Mouse (Mus musculus) megakaryocyte, adult 5-6 weeks (primary cell): Measurements from ENCODE around the gene Sbk1. TPM values are rescaled to one million over a fixed set of nuclear protein-coding genes. Genes with fewer than 3 reads are reported as not detected.
A peak's percentile ranks its signal among the peaks of the same experiment; 100 is the strongest.
"Not testable (repeated sequence)": the region's sequence is repeated elsewhere in the genome, so short reads cannot be mapped to it uniquely, and the experiment has no call there.

Experiments
- ATAC-seq: 2 replicates; pipeline ENCODE4 v1.8.0; 2016; ENCODE audit warnings: mild to moderate bottlenecking, inconsistent platforms; ENCODE audit not compliant: poor library complexity, severe bottlenecking
- total RNA-seq, 2 experiments: library from RNA; stranded (forward) in 1 of 2; stranded (reverse) in 1 of 2; fragments of 153-499, 151-499 nt in 1 of 2; fragments of 221-1000, 200-1000 nt in 1 of 2; gene quantifications; 2 replicates each; pipeline versions ENCODE4 v1.2.3 to v1.2.4; 2015 to 2017

Sbk1 gene
- total RNA-seq, 2 experiments from 2014 or later, result 4.7 to 5.6 TPM

DNA sequence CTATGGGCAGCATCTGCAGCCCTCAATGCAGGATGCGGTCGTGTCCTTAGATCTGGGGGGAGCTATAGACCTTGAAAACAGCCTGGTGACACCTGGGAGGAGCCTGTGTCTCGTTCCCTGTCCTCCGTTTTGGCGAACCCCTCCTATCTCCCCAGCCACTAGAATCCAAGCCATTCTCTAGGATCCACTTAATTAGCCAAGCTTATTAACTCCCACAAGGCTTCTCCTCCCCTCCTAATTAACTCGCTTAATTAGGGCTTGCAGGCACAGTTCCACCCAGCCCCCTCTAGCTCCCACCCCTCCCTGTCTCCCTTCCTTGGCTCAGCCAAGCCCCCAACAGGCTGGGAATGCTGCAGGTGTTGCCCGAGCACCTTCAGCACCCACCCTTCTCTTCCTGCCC lies 8.5 kb upstream of the Sbk1 start:
- no peak for ATAC-seq

DNA sequence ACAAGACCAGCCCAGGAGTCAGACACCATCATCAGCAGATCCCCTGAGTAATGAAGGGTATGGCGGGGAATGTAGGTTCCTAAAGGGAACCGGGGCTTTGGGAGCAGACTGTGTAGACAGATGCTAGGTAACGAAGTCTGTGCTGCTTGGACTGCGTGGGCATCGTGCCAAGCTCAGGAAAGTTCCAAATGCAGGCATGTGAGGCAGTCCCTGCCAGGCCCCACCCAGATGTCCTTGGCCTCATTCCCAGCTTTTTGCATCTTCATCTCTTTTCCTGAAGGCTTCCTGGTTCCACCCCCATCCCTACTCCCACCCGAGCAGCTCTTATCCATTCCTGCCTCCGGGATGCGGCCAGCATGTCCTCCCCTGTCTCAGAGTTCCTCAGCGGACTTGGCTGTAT lies 6.5 kb upstream of the Sbk1 start:
- ATAC-seq, result no peak

DNA sequence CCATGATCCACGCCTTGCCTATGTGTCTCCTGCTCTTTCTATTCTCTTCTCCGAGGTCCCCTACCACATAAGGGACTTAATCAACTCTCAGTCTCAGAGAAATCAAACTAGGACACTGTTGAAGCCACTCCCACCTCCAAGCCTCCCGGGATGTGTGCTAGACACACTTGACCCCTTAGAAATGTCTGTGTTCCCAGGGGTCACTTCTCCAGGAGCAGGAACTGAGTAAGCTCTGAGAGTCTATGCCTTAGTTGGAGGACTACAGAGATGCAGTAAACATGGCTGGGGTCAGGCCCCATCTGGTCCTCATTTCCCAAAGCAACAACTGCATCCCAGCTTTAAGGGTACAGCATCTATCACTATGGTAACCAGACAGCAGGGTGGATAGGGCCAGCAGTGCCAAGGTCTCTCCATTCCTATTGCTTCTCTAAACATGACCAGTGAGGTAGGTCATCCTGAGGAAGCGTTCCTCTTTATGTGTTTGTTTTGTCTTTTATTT lies 6.0 kb upstream of the Sbk1 start:
- ATAC-seq, result no peak

DNA sequence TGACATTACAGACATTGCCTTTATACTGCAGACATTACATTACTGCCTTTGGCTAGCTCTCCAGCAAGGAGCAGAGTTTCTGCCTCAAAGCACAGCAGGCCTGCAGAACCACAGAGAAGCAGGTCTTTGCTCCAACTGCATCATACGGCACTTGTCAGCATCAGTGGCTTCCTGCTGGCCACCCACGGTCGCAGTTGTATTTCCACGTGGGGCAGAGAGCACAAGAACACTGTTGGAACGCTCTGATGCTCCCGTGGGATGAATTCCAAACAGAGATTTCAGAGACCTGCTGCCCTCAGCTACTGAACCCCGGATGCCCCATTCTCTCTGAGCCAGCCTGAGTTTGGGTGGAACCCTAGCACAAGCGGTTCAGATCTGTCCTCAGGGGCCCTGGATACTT lies 4.8 kb upstream of the Sbk1 start:
- no peak for ATAC-seq

DNA sequence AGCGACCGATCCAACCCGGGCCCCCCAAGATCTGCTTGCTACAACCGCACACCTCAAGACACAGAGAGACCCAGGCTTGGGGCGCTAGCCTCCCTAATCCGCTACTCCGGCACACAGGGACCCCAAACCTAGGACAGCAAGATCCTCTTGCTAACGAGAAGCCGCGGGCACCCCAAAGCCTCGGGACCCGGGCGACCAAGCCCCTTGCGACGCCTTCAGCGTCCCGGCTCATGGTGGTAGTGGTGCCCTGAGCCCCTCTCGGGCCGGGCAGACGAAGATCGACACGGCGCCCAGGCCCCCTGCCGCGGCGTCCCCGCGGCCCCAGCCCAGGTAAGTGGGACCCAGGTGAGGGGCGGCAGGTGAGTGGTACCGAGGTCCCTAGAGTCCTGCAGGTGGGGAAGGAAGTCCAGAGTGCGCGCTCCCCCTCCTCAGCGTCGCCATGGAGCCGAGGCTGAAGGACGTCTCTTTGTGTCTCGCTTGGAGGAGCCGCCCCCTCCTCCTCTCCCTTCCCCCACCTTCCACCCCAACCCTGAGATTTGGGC lies 422 bp downstream of the Sbk1 start:
- 0 out of 2 replicates have a peak, but pooled peaks have one; percentile 6 for ATAC-seq

DNA sequence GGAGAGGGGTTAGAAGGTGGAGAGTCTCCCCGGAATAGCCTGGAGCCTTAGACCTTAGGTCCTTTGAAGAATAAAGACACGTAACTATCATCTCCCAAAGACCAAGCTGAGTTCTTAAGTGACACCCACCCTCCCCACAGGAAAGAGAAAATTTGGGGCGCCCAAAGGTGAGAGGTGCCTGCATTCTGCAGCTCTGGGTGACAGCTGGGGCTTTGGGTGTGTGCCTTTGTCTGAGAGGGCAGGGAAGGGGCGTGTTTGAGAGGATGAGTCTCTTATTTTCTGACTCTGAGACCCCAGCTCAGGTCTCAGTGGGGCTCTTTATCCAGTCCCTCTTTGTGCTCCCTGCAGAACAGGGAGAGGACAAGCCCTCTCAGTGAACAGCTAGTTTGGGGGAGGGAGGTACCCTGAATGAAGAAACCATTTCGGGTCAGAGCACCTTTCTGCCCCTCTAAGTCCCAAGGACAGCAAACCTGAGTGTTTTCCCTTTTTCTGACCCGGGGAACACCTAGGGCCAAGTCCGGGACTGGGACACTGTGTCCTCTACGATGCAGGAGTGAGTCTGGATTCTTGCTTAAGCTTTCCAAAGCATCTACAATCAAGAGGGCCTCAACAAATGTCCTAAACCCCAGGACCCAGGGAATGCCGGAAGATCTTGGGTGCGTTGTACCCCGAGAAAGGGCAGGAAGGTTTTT lies 1.1 kb downstream of the Sbk1 start:
- no peak for ATAC-seq

DNA sequence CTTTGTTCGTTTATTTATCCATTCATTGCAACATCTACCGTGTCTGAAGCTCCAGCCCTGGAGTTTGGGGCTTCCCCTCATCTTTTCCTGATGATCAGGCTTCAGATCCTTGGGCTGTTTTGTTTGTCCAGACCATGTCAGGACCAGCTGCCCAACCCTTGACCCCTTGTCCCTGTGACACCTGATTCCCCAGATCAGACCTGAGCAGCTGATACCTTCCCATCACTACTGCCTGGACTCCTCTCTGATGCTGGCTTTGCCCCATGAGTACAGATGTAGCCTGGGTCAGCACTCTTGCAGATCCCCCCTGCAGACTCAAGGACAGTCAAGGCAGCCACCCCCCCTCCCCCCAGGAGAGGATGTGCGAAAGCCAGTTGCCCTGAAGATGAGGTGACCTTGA lies 1.7 kb downstream of the Sbk1 start:
- no peak for ATAC-seq

DNA sequence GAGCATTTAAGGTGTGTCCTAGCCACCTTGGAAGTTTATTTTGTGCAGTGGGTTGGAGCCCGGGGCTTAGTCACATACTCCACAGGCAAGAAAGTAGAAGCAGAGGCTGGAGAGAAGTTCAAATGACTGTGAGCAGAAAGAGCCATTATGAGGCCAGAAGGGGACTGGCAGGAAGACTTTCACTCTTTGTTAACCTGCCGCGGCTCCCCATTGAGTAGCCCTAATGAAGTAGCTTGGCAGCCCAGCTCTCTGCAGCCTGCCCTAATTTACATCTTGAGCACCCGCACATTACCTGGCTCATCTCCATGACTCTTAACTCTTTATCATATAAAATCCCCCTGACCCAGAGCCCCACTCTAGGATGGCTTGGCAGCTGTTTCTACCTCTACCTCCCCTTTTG lies 2.2 kb downstream of the Sbk1 start:
- no peak for ATAC-seq

DNA sequence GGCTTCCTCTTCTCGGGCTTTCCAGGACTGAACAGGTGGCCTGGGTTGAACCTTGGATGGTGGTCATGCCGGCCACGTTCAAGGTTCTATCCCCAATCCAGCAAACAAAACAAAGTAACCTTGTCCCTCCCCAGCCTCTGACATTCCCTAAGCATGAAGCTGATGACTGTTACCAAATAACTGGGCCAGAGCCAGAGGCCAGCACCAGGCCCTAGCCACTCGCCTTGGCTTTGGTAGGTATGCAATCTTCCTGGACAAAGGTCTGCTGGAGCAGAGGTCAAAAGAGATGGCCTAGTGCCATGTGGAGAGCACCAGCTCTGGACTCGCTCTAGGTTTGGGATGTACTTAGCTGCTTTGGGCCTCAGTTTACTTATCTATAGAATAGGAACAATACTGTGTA lies 3.3 kb downstream of the Sbk1 start:
- no peak for ATAC-seq

DNA sequence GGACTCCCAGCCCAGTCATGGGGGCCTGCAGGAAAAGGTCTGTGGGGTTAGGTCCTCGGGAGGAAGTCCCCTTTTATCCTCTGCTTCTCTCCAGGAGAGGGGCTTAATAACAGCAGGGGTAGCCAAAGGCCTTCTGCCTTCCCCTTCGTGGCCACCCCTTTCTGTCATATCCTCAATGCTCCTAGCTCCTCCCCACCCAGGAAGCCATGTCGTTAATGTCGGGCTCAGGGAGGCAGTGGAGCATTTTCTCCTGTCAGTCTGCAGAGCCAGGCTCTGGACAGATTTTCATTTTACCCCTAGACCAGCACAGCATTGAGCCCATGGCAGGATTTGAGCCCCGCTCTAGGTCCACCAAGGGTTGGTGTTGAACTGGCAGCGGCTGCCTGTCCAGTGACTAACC lies 3.9 kb downstream of the Sbk1 start:
- ATAC-seq, result no peak

DNA sequence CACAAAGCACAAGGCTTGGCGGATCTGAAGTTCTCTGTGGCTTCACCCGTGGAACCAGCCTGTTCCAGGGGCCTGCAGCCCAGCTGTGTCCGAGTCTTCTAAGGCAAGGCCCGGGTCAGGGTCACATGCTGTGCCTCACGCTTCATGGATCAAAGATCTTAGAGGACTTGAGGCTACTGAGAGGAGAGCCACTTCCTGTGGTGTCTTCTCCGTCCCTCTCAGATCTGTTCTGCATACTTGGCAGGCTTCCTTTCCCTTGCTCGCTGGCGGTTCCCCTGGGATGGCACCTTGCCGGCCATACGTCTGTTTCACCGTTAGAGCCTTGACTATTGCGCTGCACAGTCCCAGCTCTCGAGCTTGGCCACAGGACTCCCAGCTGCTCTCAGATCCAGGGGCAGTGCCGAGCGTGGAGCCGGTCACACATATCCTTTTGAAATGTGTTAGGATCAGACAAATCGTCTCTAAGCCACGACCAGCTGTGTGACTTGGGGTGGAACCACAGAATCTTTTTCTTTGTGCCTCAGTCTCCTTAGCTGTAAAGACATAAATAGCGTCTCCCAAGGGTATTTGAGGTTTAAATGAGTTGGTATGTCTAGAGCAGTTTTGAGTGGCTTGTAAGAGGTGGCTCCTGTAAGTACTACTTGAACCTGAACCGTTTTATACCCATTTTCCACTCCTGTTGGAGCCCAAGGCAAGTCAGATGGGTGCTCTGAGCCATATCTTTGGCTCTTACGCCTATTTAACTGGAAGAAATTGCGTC lies 5.3 kb downstream of the Sbk1 start:
- no peak for ATAC-seq

DNA sequence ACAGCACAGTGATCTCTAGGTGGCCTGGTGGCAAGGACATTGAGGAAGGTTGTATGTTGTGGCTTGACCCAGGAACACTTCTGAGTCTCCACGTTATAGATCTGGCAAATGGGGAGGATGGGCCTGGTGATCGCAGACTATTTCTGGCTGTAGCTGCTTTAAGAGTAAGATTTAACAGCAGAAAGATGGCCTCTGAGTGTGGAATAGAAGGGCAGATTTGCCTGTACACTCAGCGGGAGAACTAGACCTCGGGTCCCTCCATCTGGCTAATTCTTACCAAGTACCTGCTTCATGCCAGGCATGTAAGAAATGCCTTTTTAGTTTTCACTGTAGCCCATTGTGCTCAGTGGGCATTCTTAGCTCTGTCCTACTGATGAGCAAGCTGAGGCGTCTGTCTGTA lies 6.4 kb downstream of the Sbk1 start:
- ATAC-seq, result no peak

DNA sequence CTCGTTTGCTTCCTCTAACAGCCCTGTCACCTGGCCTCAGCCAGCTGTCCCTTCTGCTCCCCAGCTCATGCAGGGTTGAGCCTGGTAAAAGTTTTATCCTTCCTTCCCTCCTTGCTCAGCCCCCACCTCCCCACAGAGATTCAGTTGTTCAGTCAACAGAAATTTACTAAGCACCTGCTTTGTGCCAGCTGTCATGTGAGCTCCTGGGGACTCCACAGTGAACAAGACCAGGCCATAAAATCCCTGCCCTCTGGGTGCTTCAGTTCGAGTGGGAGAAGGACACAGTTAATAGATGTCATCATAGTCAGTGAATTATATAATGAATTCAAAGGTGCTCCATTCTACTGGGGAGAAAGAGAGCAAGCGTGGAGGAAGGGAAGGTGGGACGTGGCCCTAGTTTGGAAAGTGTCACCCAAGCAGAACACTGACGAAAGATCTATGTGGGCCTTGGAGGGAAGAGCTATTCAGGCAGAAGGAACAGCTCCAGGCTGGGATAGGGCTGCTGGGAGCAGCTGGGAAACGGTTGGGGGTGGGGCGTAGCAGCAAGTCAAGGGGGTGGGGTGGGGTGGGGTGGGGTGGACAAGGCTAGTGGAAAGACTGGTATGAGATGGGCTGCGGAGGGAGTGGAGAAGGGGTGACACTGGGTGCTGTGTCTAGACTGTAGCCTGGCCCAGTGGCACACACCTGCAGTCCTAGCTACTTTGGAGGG lies 7.5 kb downstream of the Sbk1 start:
- ATAC-seq, result no peak

DNA sequence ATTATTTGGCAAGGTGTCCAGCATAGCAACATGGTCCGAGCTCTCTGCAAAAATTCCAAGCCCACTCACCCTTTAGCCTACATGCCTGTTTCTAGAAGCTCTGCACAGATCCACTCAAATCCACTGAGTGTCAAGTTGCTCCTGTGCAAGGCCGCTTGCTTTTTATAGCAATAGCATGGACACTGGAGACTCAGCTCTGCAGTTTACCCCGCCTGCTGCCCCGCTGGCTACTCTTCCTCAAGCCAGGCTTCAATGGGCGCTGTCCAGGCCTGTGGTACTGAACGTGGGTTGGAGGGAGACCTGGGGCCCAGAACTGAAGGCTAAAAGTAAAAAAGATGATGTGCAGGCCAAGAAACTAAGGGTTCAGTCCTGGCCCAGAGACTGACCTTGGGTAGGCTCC lies 8.3 kb downstream of the Sbk1 start:
- no peak for ATAC-seq

DNA sequence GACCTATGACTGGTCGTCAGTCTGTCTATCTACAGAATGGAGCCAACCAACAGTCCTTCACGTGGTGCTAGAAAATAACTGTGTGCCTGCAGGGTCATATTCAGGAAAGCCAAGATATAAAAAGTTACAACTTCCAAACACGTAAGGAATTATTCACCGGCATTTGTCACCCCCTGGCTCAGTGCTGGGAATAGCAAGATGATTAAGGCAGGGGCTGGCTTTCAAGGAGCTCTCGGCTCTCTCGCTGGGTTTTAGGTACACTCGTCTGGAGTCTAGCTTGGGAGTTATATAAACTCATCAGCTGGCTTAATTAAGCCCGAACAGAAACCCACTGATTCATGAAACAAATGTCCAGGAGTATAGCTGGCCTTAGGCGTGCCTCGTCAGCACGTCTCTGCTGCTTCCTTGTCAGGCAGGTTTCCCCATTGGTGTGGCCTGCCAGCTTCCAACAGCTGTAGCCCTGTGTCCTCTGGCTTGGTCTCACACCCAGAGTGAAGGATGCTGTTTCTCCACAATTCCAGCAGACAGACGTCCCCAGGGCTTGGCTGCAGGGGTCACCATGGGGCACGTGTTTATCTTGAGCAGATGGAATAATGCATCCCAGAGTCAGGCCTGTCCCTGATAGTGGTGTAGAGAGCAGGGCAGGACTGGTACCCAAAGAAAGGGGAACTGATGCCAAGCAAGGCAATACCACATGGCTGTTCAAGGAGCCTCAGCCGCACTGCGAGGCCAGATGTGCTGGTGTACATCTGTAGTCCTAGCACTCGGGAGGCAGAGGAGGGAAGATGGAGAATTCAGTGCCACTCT lies 9.7 kb downstream of the Sbk1 start:
- ATAC-seq, result 0 out of 2 replicates have a peak, but pooled peaks have one; percentile 23

DNA sequence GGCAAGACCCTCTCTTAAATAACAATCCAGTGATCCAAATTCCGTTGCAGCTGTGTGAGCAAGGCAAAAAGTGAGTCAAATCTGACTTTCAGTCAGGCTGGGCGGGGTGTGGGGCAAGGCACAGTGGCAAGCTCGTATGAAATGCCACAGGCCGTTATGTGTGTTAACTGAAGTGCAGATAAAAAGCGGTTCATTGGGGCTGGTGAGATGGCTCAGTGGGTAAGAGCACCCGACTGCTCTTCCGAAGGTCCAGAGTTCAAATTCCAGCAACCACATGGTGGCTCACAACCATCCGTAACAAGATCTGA lies 10.2 kb downstream of the Sbk1 start:
- not testable (repeated sequence) for ATAC-seq

DNA sequence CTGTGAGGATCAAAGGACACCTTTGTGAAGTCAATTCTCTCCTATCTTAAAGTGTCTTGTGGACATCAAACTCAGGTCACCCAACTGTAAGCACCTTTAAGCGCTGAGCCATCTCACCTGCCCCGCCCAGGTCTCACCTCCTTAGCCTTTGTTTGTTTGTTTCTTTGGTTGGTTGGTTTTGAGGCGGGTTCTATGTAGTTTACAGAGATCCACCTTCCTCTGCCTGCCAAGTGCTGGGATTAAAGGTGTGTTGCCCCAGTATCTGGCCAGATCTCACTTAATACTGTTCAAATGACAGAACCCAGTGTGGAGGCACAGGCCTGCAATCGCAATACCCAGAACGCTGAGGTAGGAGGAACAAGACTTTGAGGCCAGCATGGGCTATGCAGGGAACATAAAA lies 11.6 kb downstream of the Sbk1 start:
- no peak for ATAC-seq

DNA sequence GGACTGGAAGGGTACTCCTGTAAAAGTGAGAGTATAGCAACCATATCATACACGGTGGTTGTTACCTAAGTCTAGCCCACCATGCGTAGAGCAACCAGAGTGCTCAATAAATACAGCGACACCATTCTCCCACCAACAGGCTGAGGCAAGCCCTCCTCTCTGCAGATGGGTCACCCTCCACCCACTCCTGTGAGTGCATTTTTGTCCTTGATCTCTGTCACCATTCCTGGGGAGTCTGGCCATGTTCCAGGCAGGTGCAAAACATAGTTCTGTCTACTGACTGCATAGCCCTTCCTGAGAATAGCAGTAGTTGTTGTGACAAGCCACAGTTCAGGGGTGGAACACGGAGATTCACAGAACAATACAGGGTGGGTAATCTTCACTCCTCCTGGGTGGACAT lies 12.0 kb downstream of the Sbk1 start:
- no peak for ATAC-seq

DNA sequence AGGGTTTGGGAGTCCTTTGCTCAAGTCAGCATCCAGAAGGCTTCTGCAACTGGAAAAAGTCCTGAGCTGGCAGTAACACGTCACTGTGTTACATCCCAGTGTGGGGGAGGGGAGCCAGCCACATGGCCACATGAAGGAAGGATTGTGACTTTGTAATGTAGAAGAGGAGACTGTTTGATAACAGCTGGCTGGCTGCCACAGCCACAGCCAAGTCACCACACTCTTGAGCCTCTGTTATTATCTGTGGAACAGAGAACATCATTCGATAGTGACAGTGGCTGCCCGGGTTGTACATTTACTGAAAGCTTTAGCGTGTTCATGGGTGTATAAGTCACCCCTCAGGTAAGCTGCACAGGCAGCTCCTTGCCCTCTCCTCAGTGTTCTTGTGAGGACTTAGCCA lies 12.4 kb downstream of the Sbk1 start:
- peak; percentile 4; the same call in 1 of the 2 replicates for ATAC-seq

DNA sequence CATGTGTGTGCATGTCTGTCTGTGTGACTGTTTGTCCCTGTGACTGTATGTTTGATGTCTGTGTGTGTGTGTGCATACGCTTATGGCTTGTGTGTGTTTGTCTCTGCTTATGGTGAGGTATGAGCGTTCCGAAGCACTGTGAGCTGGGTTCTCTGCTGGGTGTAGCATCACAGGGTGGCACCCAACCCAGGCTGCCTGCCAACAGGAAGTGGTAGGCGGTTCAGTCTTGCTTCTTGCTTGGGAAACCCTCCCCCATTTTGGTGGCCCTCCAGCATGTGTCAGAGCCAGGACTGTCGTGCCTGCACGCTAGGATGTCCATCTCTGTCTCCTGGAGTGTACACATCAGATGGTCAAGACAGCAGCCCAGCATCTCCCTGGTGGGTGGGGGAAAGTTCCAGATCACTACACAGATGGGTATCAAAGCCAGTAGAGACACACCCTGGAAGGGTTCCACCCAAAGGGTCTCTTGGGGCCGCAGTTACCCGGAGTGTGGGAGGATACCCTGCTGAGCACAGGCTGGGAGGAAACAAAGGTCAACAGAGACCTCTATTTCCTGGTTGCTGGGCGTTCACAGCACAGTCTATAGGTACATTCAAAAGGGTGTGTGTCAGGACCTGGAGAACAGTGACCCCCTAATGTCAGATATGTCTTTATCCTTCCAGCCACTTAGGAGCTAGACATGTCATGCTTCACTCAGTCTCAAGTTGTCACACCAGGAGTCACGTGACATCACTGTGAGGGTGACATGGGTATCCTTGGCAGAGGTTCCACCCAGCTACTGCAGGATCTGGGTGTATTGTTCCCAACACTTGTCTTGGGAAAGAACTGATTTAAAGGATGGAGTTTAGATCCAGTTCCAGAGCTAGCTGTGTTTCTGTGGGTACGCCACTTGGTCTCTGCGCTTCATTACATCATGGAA lies 13.1 kb downstream of the Sbk1 start:
- ATAC-seq, result peak; percentile 68
